Mouse (Mus musculus) intestine, embryonic 14.5 days (tissue): Measurements from ENCODE around the gene Timm10b. TPM values are rescaled to one million over a fixed set of nuclear protein-coding genes. Genes with fewer than 3 reads are reported as not detected.

Experiments
- ATAC-seq: fragments of 200-750 bp; cut with Nextera tagmentation; replicated peaks from 2 replicates; pipeline ENCODE4 v1.8.0; 2017; ENCODE audit warnings: low read depth, moderate number of reproducible peaks, moderate TSS enrichment, moderate library complexity; ENCODE audit not compliant: low FRiP score, low TSS enrichment
- DNase-seq: peaks from one replicate; pipeline ENCODE4 v3.0.0-alpha.2; 2018; ENCODE audit warnings: low spot score
- H3K27ac ChIP-seq: fragments of 300-500 bp; sonication (generic); 2 replicates; pipeline ENCODE4 v1.5.1; 2014; ENCODE audit warnings: low read depth, mild to moderate bottlenecking, control low read depth
- H3K27me3 ChIP-seq: fragments of 300-500 bp; sonication (generic); replicated peaks from 2 replicates; pipeline ENCODE4 v1.6.1; 2014; ENCODE audit warnings: low read length, control low read depth; ENCODE audit not compliant: control insufficient read depth, insufficient read depth
- H3K36me3 ChIP-seq: fragments of 300-500 bp; sonication (generic); 2 replicates; pipeline ENCODE4 v1.6.1; 2014; ENCODE audit warnings: low read length, control low read depth; ENCODE audit not compliant: control insufficient read depth, insufficient read depth
- H3K4me1 ChIP-seq: fragments of 300-500 bp; sonication (generic); replicated peaks from 2 replicates; pipeline ENCODE4 v1.6.1; 2014; ENCODE audit warnings: low read length, control low read depth, mixed read lengths; ENCODE audit not compliant: control insufficient read depth, insufficient read depth
- H3K4me2 ChIP-seq: fragments of 300-500 bp; sonication (generic); 2 replicates; pipeline ENCODE4 v1.6.1; 2014; ENCODE audit warnings: low read length
- H3K4me3 ChIP-seq: fragments of 300-500 bp; sonication (generic); 2 replicates; pipeline ENCODE4 v1.5.1; 2014; ENCODE audit warnings: low read depth, low read length, control low read depth, mixed read lengths
- H3K9ac ChIP-seq: fragments of 300-500 bp; sonication (generic); 2 replicates; pipeline ENCODE4 v1.6.1; 2014; ENCODE audit warnings: mild to moderate bottlenecking, low read length
- H3K9me3 ChIP-seq: fragments of 300-500 bp; sonication (generic); 2 replicates; pipeline ENCODE4 v1.6.1; 2016; ENCODE audit warnings: low read length, control low read depth; ENCODE audit not compliant: control insufficient read depth
- WGBS: fragments of 180-500 bp; shearing (Covaris S2); extraction: QIAGEN DNeasy Blood & Tissue Kit; methylation state at CpG from one replicate; pipeline ENCODE4 v1.1.7; 2014; 5-methylcytosine and 5-hydroxymethylcytosine counted together
- polyA plus RNA-seq: library from polyadenylated mRNA; unstranded; fragments of >200 nt; fragmentation: Nextera tagmentation; extraction: Ambion mirVana; gene quantifications from 2 replicates; pipeline ENCODE4 v1.2.1, GENCODE M21; 2014

Gene Timm10b
- polyA plus RNA-seq: 213 and 215 TPM in 2 replicates

DNA sequence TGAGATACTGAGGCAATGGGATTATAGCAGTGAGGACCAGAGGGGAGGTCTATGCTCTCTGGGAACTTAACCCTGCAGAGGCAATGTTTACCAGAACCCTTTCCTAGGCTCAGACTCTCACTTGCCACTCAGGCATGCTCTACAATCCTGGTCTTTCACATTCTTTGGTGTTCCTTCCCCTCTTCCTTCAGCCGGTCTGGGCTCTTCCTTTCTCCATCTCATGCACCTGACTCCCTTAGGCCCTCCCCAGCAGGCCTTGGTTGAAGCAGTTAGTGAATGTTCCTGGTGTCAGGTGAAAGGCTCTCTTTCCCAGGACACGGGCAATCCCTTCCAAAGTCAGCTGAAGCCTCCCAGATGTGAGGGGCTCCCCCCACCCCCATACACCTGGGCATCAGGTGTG, at the start of gene Timm10b:
TSS of gene Timm10b (plus strand) at position 301 of the 400 bp plus-strand sequence.
- Histone ChIP-seq H3K4me2 (peak within 1 kb of the TSS; percentile 98), H3K4me3 (peak within 1 kb of the TSS; percentile 80), H3K9ac (peak within 1 kb of the TSS; percentile 76), H3K36me3 (peaks cover 46% of the 10 kb centered on the region), H3K9me3 (no peaks in the 10 kb centered on the region), H3K4me1 (peaks cover 20% of the 10 kb centered on the region), H3K27ac (peak within 1 kb of the TSS; percentile 86), H3K27me3 (no peaks in the 10 kb centered on the region)
- DNase-seq: no peak
- WGBS: 2% methylated on average over 2 of the region's 2 CpGs
- no peak; the same call in 1 of the 2 replicates for ATAC-seq

DNA sequence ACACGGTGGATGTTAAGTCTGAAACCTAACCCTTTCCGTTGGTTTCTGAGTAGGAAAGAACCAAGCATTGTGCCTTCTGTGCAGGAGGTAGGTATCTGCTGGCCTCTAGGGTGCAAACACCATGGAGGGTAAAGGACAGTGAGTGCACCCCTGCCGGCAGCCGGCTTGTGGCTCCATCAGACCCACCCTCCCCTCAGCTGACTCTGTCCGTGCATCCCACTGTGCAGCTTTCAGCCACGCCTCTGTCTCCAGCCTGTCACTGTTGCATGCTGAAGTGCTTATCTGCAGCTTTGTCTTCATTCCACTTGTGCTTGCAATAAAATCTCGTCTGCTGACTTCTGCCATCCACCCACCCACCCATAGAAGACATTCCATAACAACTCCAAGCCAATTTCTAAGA, 49.8 kb upstream of the Timm10b start:
- Histone ChIP-seq H3K27me3 (no peaks in the 10 kb centered on the region), H3K36me3 (no peaks in the 10 kb centered on the region), H3K4me1 (no peaks in the 10 kb centered on the region), H3K9me3 (no peaks in the 10 kb centered on the region), H3K4me3 (no peak overlapping the region), H3K27ac (no peak overlapping the region), H3K9ac (no peak overlapping the region), H3K4me2 (no peak overlapping the region)
- DNase-seq (no peak), ATAC-seq (0 out of 2 replicates have a peak, but pooled peaks have one; percentile 50)
- WGBS: 29% methylated on average over 7 of the region's 7 CpGs

- no peak overlapping the region for H3K4me2 ChIP-seq
- no peaks in the 10 kb centered on the region for H3K36me3 ChIP-seq
- 36% methylated on average over 9 of the region's 9 CpGs for WGBS
- ATAC-seq: no peak; the same call in 1 of the 2 replicates
- H3K4me1 ChIP-seq: no peaks in the 10 kb centered on the region
- no peak overlapping the region for H3K9ac ChIP-seq
- H3K9me3 ChIP-seq: no peaks in the 10 kb centered on the region
- no peaks in the 10 kb centered on the region for H3K27me3 ChIP-seq
- peak; percentile 74 for DNase-seq
- H3K27ac ChIP-seq: no peak overlapping the region
- no peak overlapping the region for H3K4me3 ChIP-seq
Observed at GRCm38 (mm10) chr7:105602860-105603623, 36.8 kb upstream of the Timm10b start.

DNA sequence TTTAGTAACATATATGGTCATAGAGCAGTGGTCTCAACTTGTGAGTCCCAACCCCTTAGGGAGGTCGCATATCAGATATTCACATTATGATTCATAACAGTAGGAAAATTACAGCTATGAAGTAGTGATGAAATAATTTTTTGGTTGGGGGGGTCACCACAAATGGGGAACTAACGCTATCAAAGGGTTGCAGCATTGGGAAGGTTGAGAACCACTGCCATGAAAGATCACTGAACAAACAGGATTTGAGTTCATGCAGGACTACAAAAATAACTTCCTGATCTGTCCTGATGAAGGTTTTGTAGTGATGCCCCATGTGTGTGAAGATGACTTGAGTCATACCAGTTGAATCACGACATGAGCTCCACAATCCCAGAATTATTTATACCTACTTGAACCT, 31.4 kb upstream of the Timm10b start:
- ATAC-seq (no peak), DNase-seq (no peak)
- Histone ChIP-seq H3K36me3 (peaks cover 39% of the 10 kb centered on the region), H3K27me3 (no peaks in the 10 kb centered on the region), H3K9me3 (no peaks in the 10 kb centered on the region), H3K4me3 (no peak overlapping the region), H3K4me1 (no peaks in the 10 kb centered on the region), H3K27ac (no peak overlapping the region), H3K4me2 (no peak overlapping the region), H3K9ac (no peak overlapping the region)
- 90% methylated on average over 3 of the region's 3 CpGs for WGBS

DNA sequence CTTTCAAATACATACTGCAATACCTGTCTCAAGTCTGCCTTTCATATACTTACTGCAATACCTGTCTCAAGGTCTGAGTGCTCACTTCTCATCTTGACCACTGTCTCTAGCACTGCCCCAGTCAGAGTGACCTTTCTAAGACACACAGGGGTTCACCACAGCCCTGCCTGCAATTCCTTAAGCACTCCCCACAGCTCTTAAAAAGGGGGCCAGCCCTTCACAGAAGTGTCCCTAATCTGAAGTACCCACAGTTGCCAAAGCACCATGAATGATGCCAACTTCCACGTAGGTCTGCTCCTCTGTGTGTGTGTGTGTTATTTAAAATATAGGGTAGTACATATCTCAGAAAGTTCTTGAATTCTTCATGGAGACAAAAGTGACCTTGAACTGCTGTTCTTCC, 28.1 kb upstream of the Timm10b start:
- H3K36me3 ChIP-seq: peaks cover 68% of the 10 kb centered on the region

GRCm38 (mm10) chr7:105614400-105614799, 25.5 kb upstream of the Timm10b start:
- peaks cover 93% of the 10 kb centered on the region for H3K36me3 ChIP-seq
- WGBS: 100% methylated on average over 1 of the region's 1 CpGs

More for the DNA sequence above, 28.1 kb upstream of the Timm10b start:
- Histone ChIP-seq H3K27ac (no peak overlapping the region), H3K27me3 (no peaks in the 10 kb centered on the region), H3K9ac (no peak overlapping the region), H3K4me1 (no peaks in the 10 kb centered on the region), H3K4me2 (no peak overlapping the region), H3K4me3 (no peak overlapping the region), H3K9me3 (no peaks in the 10 kb centered on the region)
- ATAC-seq (no peak), DNase-seq (no peak)
- 96% methylated on average over 1 of the region's 1 CpGs for WGBS

DNA sequence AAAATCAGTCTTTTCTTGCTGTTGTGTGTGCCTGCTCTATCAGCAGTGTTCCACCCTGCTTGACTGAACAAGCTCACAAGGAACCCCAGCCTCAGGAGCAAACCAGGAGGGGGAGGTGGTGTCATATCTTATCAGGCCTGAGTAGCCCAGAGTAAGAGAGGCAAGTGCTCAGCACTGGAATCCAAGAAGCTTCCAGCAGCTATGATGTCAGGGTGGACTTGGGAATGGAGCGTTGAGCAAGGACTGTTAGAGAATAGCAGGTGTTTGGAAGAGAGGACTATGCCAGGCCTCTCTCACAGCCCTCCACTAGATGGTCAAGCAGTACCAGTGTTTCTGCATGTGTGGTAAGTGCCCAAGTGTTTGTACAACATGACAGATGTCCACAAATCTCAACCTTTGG, 24.1 kb upstream of the Timm10b start:
- Histone ChIP-seq H3K4me1 (no peaks in the 10 kb centered on the region), H3K9ac (no peak overlapping the region), H3K4me2 (no peak overlapping the region), H3K9me3 (no peaks in the 10 kb centered on the region), H3K27ac (no peak overlapping the region), H3K27me3 (no peaks in the 10 kb centered on the region), H3K36me3 (peaks cover 88% of the 10 kb centered on the region), H3K4me3 (no peak overlapping the region)
- ATAC-seq: no peak
- no peak for DNase-seq
- 60% methylated on average over 1 of the region's 1 CpGs for WGBS

More at GRCm38 (mm10) chr7:105614400-105614799, 25.5 kb upstream of the Timm10b start:
- Histone ChIP-seq H3K9ac (no peak overlapping the region), H3K27me3 (no peaks in the 10 kb centered on the region), H3K4me3 (no peak overlapping the region), H3K27ac (no peak overlapping the region), H3K4me2 (no peak overlapping the region), H3K4me1 (no peaks in the 10 kb centered on the region), H3K9me3 (no peaks in the 10 kb centered on the region)
- DNase-seq (no peak), ATAC-seq (no peak)

DNA sequence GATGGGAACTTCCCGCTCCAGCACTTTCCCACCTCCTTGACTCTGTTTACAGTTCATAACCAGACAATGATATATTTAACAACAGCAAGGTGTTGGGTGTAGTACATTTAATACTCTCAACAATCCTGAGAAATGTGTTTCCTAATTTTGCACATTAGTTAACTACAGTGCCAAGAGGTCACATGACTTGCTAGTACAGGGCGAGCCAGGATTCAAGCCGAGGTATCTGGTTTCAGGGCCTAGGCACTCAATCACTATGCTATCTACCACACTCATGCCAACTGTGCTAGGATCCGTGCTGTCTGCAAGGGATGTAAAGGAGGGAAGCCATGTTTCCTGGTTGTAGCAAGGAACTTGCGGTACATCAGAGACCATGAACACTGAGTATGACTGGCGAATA, 23.3 kb upstream of the Timm10b start:
- Histone ChIP-seq H3K27me3 (no peaks in the 10 kb centered on the region), H3K4me3 (no peak overlapping the region), H3K4me1 (no peaks in the 10 kb centered on the region), H3K4me2 (no peak overlapping the region), H3K27ac (no peak overlapping the region), H3K9ac (no peak overlapping the region), H3K36me3 (peaks cover 82% of the 10 kb centered on the region), H3K9me3 (no peaks in the 10 kb centered on the region)
- WGBS: 69% methylated on average over 6 of the region's 6 CpGs
- ATAC-seq: no peak
- no peak for DNase-seq

GRCm38 (mm10) chr7:105617810-105618209, 22.0 kb upstream of the Timm10b start:
- 94% methylated on average over 22 of the region's 22 CpGs for WGBS
- no peak overlapping the region for H3K4me3 ChIP-seq
- no peaks in the 10 kb centered on the region for H3K27me3 ChIP-seq
- H3K36me3 ChIP-seq: peaks cover 82% of the 10 kb centered on the region
- H3K9me3 ChIP-seq: no peaks in the 10 kb centered on the region
- DNase-seq (no peak), ATAC-seq (no peak)
- no peaks in the 10 kb centered on the region for H3K4me1 ChIP-seq
- H3K4me2 ChIP-seq: no peak overlapping the region
- no peak overlapping the region for H3K27ac ChIP-seq
- H3K9ac ChIP-seq: no peak overlapping the region
